Mouse (Mus musculus): Measurements from ENCODE around the gene Gstt4. TPM values are rescaled to one million over a fixed set of nuclear protein-coding genes. Genes with fewer than 3 reads are reported as not detected.
A peak's percentile ranks its signal among the peaks of the same experiment; 100 is the strongest.
"Not testable (repeated sequence)": the region's sequence is repeated elsewhere in the genome, so short reads cannot be mapped to it uniquely, and the experiment has no call there.

The Gstt4 gene
- not detected in 2 replicates for polyA plus RNA-seq (2014; fragmentation: Nextera tagmentation; extraction: Ambion mirVana)

DNA sequence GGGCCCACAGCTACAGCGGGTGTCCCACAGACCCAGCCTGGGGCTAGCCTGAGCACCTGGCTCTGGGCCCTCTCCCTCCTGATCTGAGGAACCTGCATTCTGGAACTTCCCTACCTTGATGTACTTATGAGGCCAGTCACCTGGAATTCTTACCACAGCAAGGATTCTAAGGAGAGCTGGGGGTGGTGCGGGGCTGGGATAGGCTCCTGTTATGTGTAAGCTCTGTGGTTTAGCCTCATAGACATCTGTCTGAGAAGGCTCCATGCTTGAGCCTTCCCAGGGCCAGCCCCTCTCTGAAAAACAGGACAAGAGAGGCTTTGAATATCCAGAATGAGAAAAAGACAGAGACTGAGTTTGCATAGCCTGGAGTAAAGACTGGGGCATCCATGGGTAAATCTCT is at the start of gene Gstt4:
Gene Gstt4, minus strand, starts transcription at position 101 of the 400 bp plus-strand sequence.
- no peaks in the 10 kb centered on the region for H3K4me1 ChIP-seq (ENCODE audit: control insufficient read depth, insufficient read depth, low read length)
- DNase-seq (ENCODE audit: low spot score) (no peak), ATAC-seq (replicated peaks; ENCODE audit: insufficient number of reproducible peaks, low FRiP score, low TSS enrichment, low read depth) (no peak)
- H3K9me3 ChIP-seq (replicated peaks; ENCODE audit: control insufficient read depth, low read length) = no peaks in the 10 kb centered on the region
- H3K4me2 ChIP-seq (ENCODE audit: low read depth, low read length) = no peak within 1 kb of the TSS
- no peak within 1 kb of the TSS for H3K4me3 ChIP-seq (ENCODE audit: low read depth, low read length)
- no peaks in the 10 kb centered on the region for H3K27me3 ChIP-seq (ENCODE audit: control insufficient read depth, insufficient read depth, low read length)
- H3K27ac ChIP-seq (replicated peaks; ENCODE audit: low read depth, low read length) = no peak within 1 kb of the TSS
- 84% methylated on average over 2 of the region's 2 CpGs for WGBS
- no peak within 1 kb of the TSS for H3K9ac ChIP-seq (replicated peaks; ENCODE audit: low read length)
- H3K36me3 ChIP-seq (replicated peaks; ENCODE audit: control insufficient read depth, insufficient read depth, low read depth, low read length) = no peaks in the 10 kb centered on the region

DNA sequence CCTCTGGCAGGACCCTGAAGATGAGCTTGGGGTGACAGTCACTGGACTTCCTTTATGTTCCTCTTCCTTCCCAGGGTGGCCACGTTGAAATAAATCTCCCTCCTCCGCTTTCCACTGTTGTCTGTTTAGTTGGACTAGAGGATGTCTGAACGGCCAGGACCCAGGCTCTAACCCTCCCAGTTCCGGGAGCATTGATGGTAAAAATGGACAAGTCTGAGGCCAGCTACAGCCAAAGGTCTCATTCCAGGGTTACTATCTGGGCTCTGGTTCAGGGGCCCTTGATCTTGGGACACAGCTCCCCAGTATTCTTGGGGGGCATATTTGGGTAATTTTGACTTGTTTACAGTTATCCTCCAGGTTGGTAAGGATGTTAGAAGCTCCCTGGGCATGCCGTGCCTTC is 39.2 kb upstream of the Gstt4 start:
- no peak overlapping the region for H3K9ac ChIP-seq (replicated peaks; ENCODE audit: low read length)
- WGBS = 70% methylated on average over 5 of the region's 5 CpGs

DNA sequence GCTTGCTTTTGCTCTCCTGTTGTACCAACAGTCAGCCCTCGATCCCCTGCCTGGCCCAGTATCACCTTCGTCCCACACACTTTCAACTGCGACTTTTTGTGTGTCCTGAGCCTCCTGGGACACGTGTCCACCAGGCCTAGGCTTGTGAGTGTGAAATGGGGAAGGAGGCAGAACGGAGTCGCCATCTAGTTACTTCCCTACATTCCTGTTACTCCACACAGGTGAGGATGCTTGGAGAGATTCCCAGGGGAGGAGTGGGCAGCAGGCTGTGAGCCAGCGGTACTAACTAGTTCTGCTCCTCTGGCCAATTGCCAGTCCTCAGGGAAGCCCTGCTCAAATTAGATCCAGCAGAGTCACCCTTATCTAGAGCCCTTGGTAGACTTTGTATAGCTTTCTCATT is 38.4 kb upstream of the Gstt4 start:
- H3K4me1 ChIP-seq (ENCODE audit: control insufficient read depth, insufficient read depth, low read length) = no peaks in the 10 kb centered on the region; the same call in 1 of the 2 replicates
- H3K36me3 ChIP-seq (replicated peaks; ENCODE audit: control insufficient read depth, insufficient read depth, low read depth, low read length) = peaks cover 3% of the 10 kb centered on the region; the same call in 1 of the 2 replicates
- H3K9me3 ChIP-seq (replicated peaks; ENCODE audit: control insufficient read depth, low read length) = no peaks in the 10 kb centered on the region
- no peak overlapping the region for H3K4me2 ChIP-seq (ENCODE audit: low read depth, low read length)
- peak overlapping the region; percentile 83 for H3K9ac ChIP-seq (replicated peaks; ENCODE audit: low read length)
- no peak overlapping the region for H3K4me3 ChIP-seq (ENCODE audit: low read depth, low read length)
- ATAC-seq (replicated peaks; ENCODE audit: insufficient number of reproducible peaks, low FRiP score, low TSS enrichment, low read depth) (no peak), DNase-seq (ENCODE audit: low spot score) (no peak)
- 32% methylated on average over 7 of the region's 7 CpGs for whole genome bisulfite sequencing
- H3K27ac ChIP-seq (replicated peaks; ENCODE audit: low read depth, low read length) = no peak overlapping the region; the same call in 1 of the 2 replicates
- H3K27me3 ChIP-seq (ENCODE audit: control insufficient read depth, insufficient read depth, low read length) = no peaks in the 10 kb centered on the region

More for the DNA sequence above, 39.2 kb upstream of the Gstt4 start:
- Histone ChIP-seq H3K4me2 (ENCODE audit: low read depth, low read length) (no peak overlapping the region), H3K36me3 (replicated peaks; ENCODE audit: control insufficient read depth, insufficient read depth, low read depth, low read length) (peaks cover 3% of the 10 kb centered on the region; the same call in 1 of the 2 replicates), H3K9me3 (replicated peaks; ENCODE audit: control insufficient read depth, low read length) (no peaks in the 10 kb centered on the region), H3K4me3 (ENCODE audit: low read depth, low read length) (no peak overlapping the region), H3K27ac (replicated peaks; ENCODE audit: low read depth, low read length) (no peak overlapping the region), H3K27me3 (ENCODE audit: control insufficient read depth, insufficient read depth, low read length) (no peaks in the 10 kb centered on the region), H3K4me1 (ENCODE audit: control insufficient read depth, insufficient read depth, low read length) (no peaks in the 10 kb centered on the region; the same call in 1 of the 2 replicates)
- ATAC-seq (replicated peaks; ENCODE audit: insufficient number of reproducible peaks, low FRiP score, low TSS enrichment, low read depth) (no peak), DNase-seq (ENCODE audit: low spot score) (no peak)

DNA sequence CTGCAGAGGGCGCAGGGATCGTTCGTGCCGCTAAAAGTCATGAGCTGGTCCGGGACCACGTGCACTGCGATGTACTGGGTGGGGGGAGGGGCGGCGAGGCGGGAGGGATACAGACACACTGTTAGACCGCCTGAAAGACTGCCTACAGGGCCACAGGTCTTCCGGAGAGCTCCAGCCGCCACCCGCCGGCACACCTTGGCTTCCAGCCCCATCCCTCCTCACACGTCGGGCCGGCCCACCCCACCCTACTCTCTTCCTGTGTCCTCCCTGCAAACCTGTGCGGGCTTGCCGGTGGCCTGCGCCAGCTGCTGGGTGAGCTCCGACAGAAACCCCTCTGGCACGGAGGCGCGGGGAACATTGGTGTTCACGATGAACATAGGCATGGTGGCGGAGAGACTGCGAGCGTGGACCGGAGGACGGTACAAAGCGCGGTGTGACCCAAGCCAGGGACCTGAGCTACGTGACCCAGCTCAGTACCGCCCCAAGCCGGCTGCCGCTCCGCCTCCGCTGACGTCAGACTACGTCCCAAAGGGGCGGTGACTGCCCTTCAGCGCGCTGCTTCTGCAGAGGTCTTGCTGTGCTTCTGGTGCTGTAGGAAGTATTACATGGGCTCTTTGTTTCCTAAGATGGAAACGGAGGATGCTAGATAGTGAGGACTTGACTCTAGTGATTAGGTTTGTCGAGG is 37.6 kb upstream of the Gstt4 start, which contains the start of gene Mif:
Gene Mif, minus strand, starts transcription at position 455 of the 685 bp plus-strand sequence.
- H3K27me3 ChIP-seq (ENCODE audit: control insufficient read depth, insufficient read depth, low read length); H3K36me3 ChIP-seq (replicated peaks; ENCODE audit: control insufficient read depth, insufficient read depth, low read depth, low read length); H3K4me1 ChIP-seq (ENCODE audit: control insufficient read depth, insufficient read depth, low read length); H3K9me3 ChIP-seq (replicated peaks; ENCODE audit: control insufficient read depth, low read length): not testable (repeated sequence)
- ATAC-seq (replicated peaks; ENCODE audit: insufficient number of reproducible peaks, low FRiP score, low TSS enrichment, low read depth) (peak; percentile 95), DNase-seq (ENCODE audit: low spot score) (peak; percentile 95)
- peak within 1 kb of the TSS; percentile 68 for H3K4me2 ChIP-seq (ENCODE audit: low read depth, low read length)
- peak within 1 kb of the TSS; percentile 83 for H3K9ac ChIP-seq (replicated peaks; ENCODE audit: low read length)
- under 1% methylated on average over 33 of the region's 46 CpGs for WGBS
- peak within 1 kb of the TSS; percentile 72 for H3K4me3 ChIP-seq (ENCODE audit: low read depth, low read length)
- H3K27ac ChIP-seq (replicated peaks; ENCODE audit: low read depth, low read length) = peak within 1 kb of the TSS; percentile 86

DNA sequence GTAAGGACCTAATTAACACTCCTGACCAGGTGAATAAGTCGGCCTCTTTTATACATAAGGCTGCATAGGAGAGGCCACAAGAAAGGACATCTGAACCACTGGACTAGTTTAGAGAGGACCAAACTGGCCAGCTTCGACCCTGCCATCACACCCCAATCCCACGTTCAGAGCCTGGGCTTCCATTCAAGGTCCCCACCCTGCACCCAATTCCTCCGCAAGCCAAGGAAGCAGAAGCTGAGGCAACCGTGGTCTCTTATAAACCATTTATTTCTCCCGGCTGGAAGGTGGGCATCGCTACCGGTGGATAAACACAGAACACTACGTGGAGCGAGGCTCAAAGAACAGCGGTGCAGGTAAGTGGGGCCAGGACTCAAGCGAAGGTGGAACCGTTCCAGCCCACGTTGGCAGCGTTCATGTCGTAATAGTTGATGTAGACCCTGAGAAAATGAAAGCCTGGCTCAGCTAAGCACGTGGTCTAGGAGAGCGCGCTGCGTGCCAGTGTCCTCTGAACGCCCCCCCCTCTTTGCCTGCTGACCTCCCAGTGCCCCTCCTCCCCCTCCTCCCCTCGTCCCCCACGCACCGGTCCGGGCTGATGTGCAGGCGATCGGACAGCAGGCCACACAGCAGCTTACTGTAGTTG is 36.9 kb upstream of the Gstt4 start:
- H3K27ac ChIP-seq (replicated peaks; ENCODE audit: low read depth, low read length) = peak overlapping the region; percentile 86; the same call in 1 of the 2 replicates
- H3K9ac ChIP-seq (replicated peaks; ENCODE audit: low read length) = peak overlapping the region; percentile 83
- peak overlapping the region; percentile 68 for H3K4me2 ChIP-seq (ENCODE audit: low read depth, low read length)
- H3K36me3 ChIP-seq (replicated peaks; ENCODE audit: control insufficient read depth, insufficient read depth, low read depth, low read length) = peaks cover 3% of the 10 kb centered on the region; the same call in 1 of the 2 replicates
- H3K4me3 ChIP-seq (ENCODE audit: low read depth, low read length) = peak overlapping the region; percentile 72
- no peaks in the 10 kb centered on the region for H3K9me3 ChIP-seq (replicated peaks; ENCODE audit: control insufficient read depth, low read length)
- DNase-seq (ENCODE audit: low spot score) = peak; percentile 77
- 2% methylated on average over 26 of the region's 27 CpGs for WGBS
- peak; percentile 64 for ATAC-seq (replicated peaks; ENCODE audit: insufficient number of reproducible peaks, low FRiP score, low TSS enrichment, low read depth)
- H3K4me1 ChIP-seq (ENCODE audit: control insufficient read depth, insufficient read depth, low read length) = no peaks in the 10 kb centered on the region; the same call in 1 of the 2 replicates
- H3K27me3 ChIP-seq (ENCODE audit: control insufficient read depth, insufficient read depth, low read length) = no peaks in the 10 kb centered on the region

DNA sequence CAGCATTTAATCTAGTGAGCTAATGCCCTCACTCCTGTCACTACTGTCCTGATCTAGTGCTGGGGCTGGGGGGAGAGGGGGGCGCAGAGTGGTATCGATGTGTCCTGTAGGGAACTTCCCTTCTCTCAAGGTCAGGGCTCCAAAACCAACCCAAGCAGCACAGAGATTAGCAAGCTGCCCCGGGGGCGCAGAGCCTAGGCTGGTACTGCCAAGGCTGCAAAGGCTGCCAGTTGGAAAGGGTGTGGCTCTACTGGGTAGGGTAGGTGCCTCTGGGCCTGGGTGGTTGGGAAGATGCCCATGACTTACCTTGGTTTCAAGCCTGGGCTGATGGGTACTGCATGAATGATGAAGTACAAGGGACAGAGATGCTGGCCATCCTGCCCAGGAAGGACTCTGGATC is 35.3 kb upstream of the Gstt4 start:
- no peaks in the 10 kb centered on the region for H3K27me3 ChIP-seq (ENCODE audit: control insufficient read depth, insufficient read depth, low read length)
- H3K4me1 ChIP-seq (ENCODE audit: control insufficient read depth, insufficient read depth, low read length) = no peaks in the 10 kb centered on the region; the same call in 1 of the 2 replicates
- DNase-seq (ENCODE audit: low spot score) = no peak
- ATAC-seq (replicated peaks; ENCODE audit: insufficient number of reproducible peaks, low FRiP score, low TSS enrichment, low read depth) = no peak
- WGBS = 97% methylated on average over 4 of the region's 4 CpGs
- H3K36me3 ChIP-seq (replicated peaks; ENCODE audit: control insufficient read depth, insufficient read depth, low read depth, low read length) = peaks cover 3% of the 10 kb centered on the region; the same call in 1 of the 2 replicates
- H3K27ac ChIP-seq (replicated peaks; ENCODE audit: low read depth, low read length) = no peak overlapping the region
- H3K9me3 ChIP-seq (replicated peaks; ENCODE audit: control insufficient read depth, low read length) = no peaks in the 10 kb centered on the region
- H3K9ac ChIP-seq (replicated peaks; ENCODE audit: low read length) = no peak overlapping the region
- H3K4me3 ChIP-seq (ENCODE audit: low read depth, low read length) = no peak overlapping the region
- H3K4me2 ChIP-seq (ENCODE audit: low read depth, low read length) = no peak overlapping the region

DNA sequence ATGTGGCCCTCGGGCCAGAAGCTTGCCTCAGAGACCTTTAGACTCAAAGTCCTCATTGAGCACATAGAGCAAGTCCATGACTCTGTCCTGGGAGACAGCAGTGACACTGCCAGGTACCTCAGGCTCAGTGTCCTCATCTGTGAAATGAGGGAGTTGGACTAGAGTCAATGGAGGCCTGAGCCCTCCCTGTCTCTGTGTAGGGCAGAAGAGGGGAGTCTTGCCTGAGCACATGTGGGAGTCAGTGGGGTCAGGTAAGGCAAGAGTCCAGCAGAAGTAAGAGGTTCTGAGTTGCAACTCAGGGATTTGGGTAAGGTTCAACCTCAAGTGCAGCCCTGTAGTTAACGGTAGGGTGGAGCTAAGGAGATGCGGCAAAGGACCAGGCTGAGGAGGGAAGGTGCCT is 34.6 kb upstream of the Gstt4 start:
- Histone ChIP-seq H3K9me3 (replicated peaks; ENCODE audit: control insufficient read depth, low read length) (no peaks in the 10 kb centered on the region), H3K27ac (replicated peaks; ENCODE audit: low read depth, low read length) (no peak overlapping the region), H3K4me2 (ENCODE audit: low read depth, low read length) (no peak overlapping the region; the same call in 1 of the 2 replicates)

More for the DNA sequence above, 34.6 kb upstream of the Gstt4 start:
- Histone ChIP-seq H3K9ac (replicated peaks; ENCODE audit: low read length) (no peak overlapping the region), H3K27me3 (ENCODE audit: control insufficient read depth, insufficient read depth, low read length) (no peaks in the 10 kb centered on the region), H3K36me3 (replicated peaks; ENCODE audit: control insufficient read depth, insufficient read depth, low read depth, low read length) (peaks cover 3% of the 10 kb centered on the region; the same call in 1 of the 2 replicates), H3K4me3 (ENCODE audit: low read depth, low read length) (no peak overlapping the region), H3K4me1 (ENCODE audit: control insufficient read depth, insufficient read depth, low read length) (no peaks in the 10 kb centered on the region; the same call in 1 of the 2 replicates)
- DNase-seq (ENCODE audit: low spot score) (no peak), ATAC-seq (replicated peaks; ENCODE audit: insufficient number of reproducible peaks, low FRiP score, low TSS enrichment, low read depth) (no peak)
- WGBS = 82% methylated on average over 3 of the region's 3 CpGs
